Mouse (Mus musculus) ES-E14 (cell line): ENCODE measurements around the gene Nos1ap. TPM values are rescaled to one million over a fixed set of nuclear protein-coding genes. Genes with fewer than 3 reads are reported as not detected.

Experiments used
- DNase-seq: peaks from one replicate; pipeline ENCODE4 v3.0.0-alpha.2; 2013; ENCODE audit warnings: low read depth, low spot score
- H3K27ac ChIP-seq: 2 replicates; pipeline ENCODE4 v1.5.1; 2012; ENCODE audit warnings: low read depth, mild to moderate bottlenecking, low read length, moderate library complexity, mixed read lengths; ENCODE audit not compliant: poor library complexity, insufficient read depth, severe bottlenecking
- H3K36me3 ChIP-seq: 2 replicates; pipeline ENCODE4 v1.6.1; 2012; ENCODE audit warnings: mild to moderate bottlenecking, low read length, moderate library complexity, mixed read lengths; ENCODE audit not compliant: control insufficient read depth, poor library complexity, insufficient read depth, severe bottlenecking
- H3K4me1 ChIP-seq, 2 experiments: fragments of 150-350 bp in 1 of 2; sonication (generic) in 1 of 2; 2 replicates each; pipeline ENCODE4 v1.6.1; 2012; ENCODE audit warnings: low read length in 2 of 2, mild to moderate bottlenecking in 1 of 2, mixed read lengths in 1 of 2; ENCODE audit not compliant: control insufficient read depth in 2 of 2, insufficient read depth in 2 of 2, poor library complexity in 1 of 2
- H3K4me3 ChIP-seq, 2 experiments: fragments of 150-350 bp in 1 of 2; sonication (generic) in 1 of 2; 2 replicates each; pipeline ENCODE4 v1.5.1; 2012; ENCODE audit warnings: low read length in 2 of 2, low read depth in 1 of 2, mild to moderate bottlenecking in 1 of 2, mixed read lengths in 1 of 2; ENCODE audit not compliant: insufficient read depth in 1 of 2, poor library complexity in 1 of 2, severe bottlenecking in 1 of 2
- H3K9ac ChIP-seq: 2 replicates; pipeline ENCODE4 v1.6.1; 2012; ENCODE audit warnings: low read depth, mild to moderate bottlenecking, low read length, mixed read lengths; ENCODE audit not compliant: poor library complexity, insufficient read depth, severe bottlenecking
- H3K9me3 ChIP-seq: fragments of 150-350 bp; sonication (generic); 2 replicates; pipeline ENCODE4 v1.6.1; 2012; ENCODE audit warnings: low read depth, mild to moderate bottlenecking, low read length; ENCODE audit not compliant: control insufficient read depth, insufficient read depth
- CHD2 ChIP-seq: IDR thresholded peaks from 2 replicates; pipeline ENCODE4 v1.6.1; 2014; ENCODE audit warnings: mild to moderate bottlenecking, low read depth, low read length, inconsistent platforms
- HCFC1 ChIP-seq: IDR thresholded peaks from 2 replicates; pipeline ENCODE4 v1.6.1; 2012; ENCODE audit warnings: low read length, inconsistent platforms, borderline replicate concordance; ENCODE audit not compliant: insufficient read depth
- MAFK ChIP-seq: IDR thresholded peaks from 2 replicates; pipeline ENCODE4 v1.6.1; 2014; ENCODE audit warnings: mild to moderate bottlenecking, low read depth, low read length, inconsistent platforms; ENCODE audit not compliant: insufficient read depth
- ZC3H11A ChIP-seq: IDR thresholded peaks from 2 replicates; pipeline ENCODE4 v1.6.1; 2012; ENCODE audit warnings: low read depth, mild to moderate bottlenecking, inconsistent platforms, low read length, borderline replicate concordance
- ZNF384 ChIP-seq: IDR thresholded peaks from 2 replicates; pipeline ENCODE4 v1.6.1; 2012; ENCODE audit warnings: low read depth, low read length, inconsistent platforms
- in situ Hi-C, 2 experiments: fragments of 600-800 bp; cut with MboI; formaldehyde crosslinking; loops; one replicate each; pipeline ENCODE4 v1.15.1; 2025; ENCODE audit warnings: low sequenced_read_pairs in 2 of 2, inconsistent platforms in 1 of 2; ENCODE audit not compliant: unreplicated experiment in 2 of 2
- total RNA-seq: library from RNA; depleted of rRNA; stranded (reverse); fragments of 300-350 nt; gene quantifications from 2 replicates; pipeline ENCODE4 v1.2.3, GENCODE M21; 2012

Nos1ap gene
- total RNA-seq, 1 experiment: 0.49 TPM

DNA sequence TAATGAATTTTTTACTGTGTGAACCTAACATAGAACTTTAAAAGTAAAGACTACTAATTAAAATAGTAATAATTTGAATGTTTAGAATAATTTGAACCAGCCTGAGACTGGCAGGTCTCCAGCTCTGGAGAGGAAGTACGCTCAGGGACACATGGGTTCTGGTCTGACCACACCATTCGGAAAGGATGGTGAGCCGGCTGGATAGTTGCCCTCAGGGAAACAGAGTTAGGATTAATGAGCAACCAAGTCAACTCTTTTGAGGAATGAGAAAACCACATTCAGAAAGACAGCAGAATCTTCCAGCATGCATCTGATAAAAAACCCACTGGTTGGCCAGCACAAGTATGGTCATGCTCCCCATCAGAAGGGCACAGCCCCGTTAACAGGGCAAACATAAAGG is 69.5 kb downstream of the Nos1ap start:
- TF ChIP-seq MAFK (no peak), ZNF384 (no peak), HCFC1 (no peak), CHD2 (no peak), ZC3H11A (no peak)
- no peak overlapping the region for H3K4me3 ChIP-seq
- H3K9me3 ChIP-seq: no peaks in the 10 kb centered on the region
- peaks cover 0 to 10% of the 10 kb centered on the region in 2 experiments; a peak in 2 of 4 replicates for H3K4me1 ChIP-seq
- no peak for DNase-seq
- no peak overlapping the region for H3K27ac ChIP-seq
- H3K36me3 ChIP-seq: no peaks in the 10 kb centered on the region; the same call in 1 of the 2 replicates
- in situ Hi-C loops: no loop called here
- no peak overlapping the region for H3K9ac ChIP-seq

DNA sequence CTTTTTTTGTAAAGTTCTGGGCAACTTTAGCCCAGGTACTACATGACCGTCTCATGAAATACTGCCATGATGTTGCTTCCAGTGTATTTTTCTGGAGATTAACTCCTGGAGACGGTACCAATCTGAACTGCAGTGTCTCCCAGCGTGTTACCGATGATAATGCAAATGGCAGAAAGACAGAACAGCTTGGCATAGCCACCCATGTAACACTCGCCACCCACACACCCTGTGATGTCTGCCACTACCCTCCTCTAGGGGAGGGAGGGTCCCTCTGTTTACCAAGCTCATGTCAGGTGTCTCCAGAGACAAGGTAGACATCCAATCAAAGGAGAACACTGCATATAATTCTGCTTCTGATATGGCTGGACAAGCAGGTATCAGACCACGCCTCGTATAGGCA is 70.0 kb downstream of the Nos1ap start:
- Histone ChIP-seq H3K27ac (no peak overlapping the region), H3K4me3 (no peak overlapping the region), H3K36me3 (no peaks in the 10 kb centered on the region; the same call in 1 of the 2 replicates), H3K9ac (no peak overlapping the region), H3K9me3 (no peaks in the 10 kb centered on the region), H3K4me1 (peaks cover 0 to 10% of the 10 kb centered on the region in 2 experiments; a peak in 2 of 4 replicates)
- TF ChIP-seq CHD2 (no peak), HCFC1 (no peak), ZC3H11A (no peak), MAFK (no peak), ZNF384 (no peak)
- in situ Hi-C loops: no loop called here
- no peak for DNase-seq

DNA sequence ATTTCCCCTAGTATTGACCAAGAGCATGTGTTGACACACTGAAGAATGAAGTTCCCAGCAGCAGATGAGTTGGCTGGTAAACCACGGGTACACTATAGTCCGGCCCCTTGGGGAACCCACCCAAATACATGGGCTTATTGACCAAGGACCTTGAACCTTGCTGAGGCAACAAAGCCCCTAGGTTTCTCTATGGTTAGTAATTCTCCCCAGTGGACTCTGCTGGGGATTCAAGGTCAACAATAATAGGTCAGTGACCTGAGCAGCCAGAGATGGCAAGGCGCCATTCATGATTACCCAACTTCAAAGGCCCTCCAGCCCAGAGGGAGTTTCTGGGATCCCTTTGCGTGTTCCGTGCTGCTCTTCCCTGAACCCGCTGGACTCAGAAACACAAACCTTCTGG is 73.5 kb downstream of the Nos1ap start:
- no peak for DNase-seq
- no peaks in the 10 kb centered on the region; the same call in 1 of the 2 replicates for H3K36me3 ChIP-seq
- in situ Hi-C loops: no loop called here
- no peak overlapping the region; the same call in 1 of the 2 replicates for H3K27ac ChIP-seq
- no peaks in the 10 kb centered on the region for H3K9me3 ChIP-seq
- H3K4me3 ChIP-seq: no peak overlapping the region
- no peak for TF ChIP-seq ZNF384
- no peak overlapping the region for H3K9ac ChIP-seq
- peaks cover 0 to 6% of the 10 kb centered on the region in 2 experiments; a peak in 2 of 4 replicates for H3K4me1 ChIP-seq

DNA sequence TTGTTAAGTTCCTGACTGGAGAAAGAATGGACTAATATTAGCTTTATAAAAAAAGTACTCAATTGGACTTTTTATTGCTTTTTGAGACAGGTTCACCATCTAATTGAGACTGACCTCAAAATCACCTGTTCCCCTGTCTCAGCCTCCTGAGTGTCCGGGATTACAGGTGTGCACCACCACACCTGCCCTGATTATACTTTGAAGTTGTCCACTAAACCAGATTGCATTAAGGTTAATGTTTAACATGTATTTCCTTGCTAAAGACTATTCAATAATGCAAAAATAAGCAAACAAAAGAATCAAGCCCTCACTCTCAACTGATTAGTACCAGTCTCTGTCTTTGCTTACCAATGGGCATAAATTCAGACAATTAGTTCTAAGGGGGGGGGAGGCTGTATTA is 74.2 kb downstream of the Nos1ap start:
- Histone ChIP-seq H3K4me1 (no peaks in the 10 kb centered on the region), H3K4me3 (no peak overlapping the region), H3K36me3 (no peaks in the 10 kb centered on the region; the same call in 1 of the 2 replicates), H3K9me3 (no peaks in the 10 kb centered on the region), H3K9ac (no peak overlapping the region), H3K27ac (no peak overlapping the region)
- in situ Hi-C loops: no loop called here
- no peak for DNase-seq
- no peak for TF ChIP-seq ZC3H11A
- no peak for TF ChIP-seq ZNF384
- no peak for TF ChIP-seq HCFC1
- TF ChIP-seq MAFK: no peak
- TF ChIP-seq CHD2: no peak

DNA sequence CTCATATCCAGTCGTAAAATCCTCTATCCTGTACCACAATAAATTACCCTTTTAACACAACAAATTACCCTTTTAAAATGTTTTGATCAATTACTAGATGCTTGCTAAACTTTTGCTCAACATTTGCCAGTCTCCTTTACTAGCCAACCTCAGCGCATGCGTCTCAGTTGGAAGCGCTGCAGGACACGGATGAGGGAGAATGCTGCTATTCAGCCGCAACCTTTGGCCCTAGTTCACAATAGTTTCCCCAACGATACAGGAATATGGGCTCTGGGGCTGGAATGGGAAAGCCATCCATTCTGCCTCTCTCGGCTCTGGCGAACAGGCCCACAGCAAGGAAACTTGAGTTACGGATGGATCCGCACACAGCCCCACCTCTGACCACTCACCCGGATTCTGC is 75.4 kb downstream of the Nos1ap start:
- H3K9ac ChIP-seq: no peak overlapping the region
- in situ Hi-C loops: no loop called here

More for the DNA sequence above, 75.4 kb downstream of the Nos1ap start:
- TF ChIP-seq ZC3H11A (no peak), HCFC1 (no peak), CHD2 (no peak), MAFK (no peak), ZNF384 (no peak)
- H3K36me3 ChIP-seq: no peaks in the 10 kb centered on the region
- no peak overlapping the region for H3K4me3 ChIP-seq
- no peak for DNase-seq
- no peaks in the 10 kb centered on the region for H3K4me1 ChIP-seq
- H3K27ac ChIP-seq: no peak overlapping the region
- H3K9me3 ChIP-seq: no peaks in the 10 kb centered on the region
